Mouse (Mus musculus) erythroid progenitor cell, adult 5-6 weeks (primary cell): ENCODE results near the gene Tmem270. TPM values are rescaled to one million over a fixed set of nuclear protein-coding genes. Genes with fewer than 3 reads are reported as not detected.
A peak's percentile ranks its signal among the peaks of the same experiment; 100 is the strongest.

Experiments
- ATAC-seq: replicated peaks from 2 replicates; pipeline ENCODE4 v1.8.0; 2016; ENCODE audit warnings: moderate number of reproducible peaks, mild to moderate bottlenecking, moderate TSS enrichment, inconsistent platforms; ENCODE audit not compliant: poor library complexity, low FRiP score, severe bottlenecking
- total RNA-seq, 2 experiments: library from RNA; stranded (forward) in 1 of 2; stranded (reverse) in 1 of 2; fragments of 150-400 nt in 1 of 2; fragments of 186-747, 209-891 nt in 1 of 2; gene quantifications; 2 replicates each; pipeline versions ENCODE4 v1.2.3 to v1.2.4; 2015 to 2017; ENCODE audit warnings: low replicate concordance in 2 of 2

Tmem270 gene
- total RNA-seq, 2 experiments from 2014 or later, result 2.5 TPM; not detected in 1

- ATAC-seq, result peak; percentile 94
Measured at GRCm38 (mm10) chr5:134932179-134932902, 25.8 kb upstream of the Tmem270 start, which contains the start of gene Mettl27. Gene Mettl27, plus strand, starts transcription at chr5:134932368.

GRCm38 (mm10) chr5:134929988-134930387 is 23.5 kb upstream of the Tmem270 start:
- ATAC-seq, result no peak

GRCm38 (mm10) chr5:134926726-134927125 is 20.2 kb upstream of the Tmem270 start:
- no peak for ATAC-seq

GRCm38 (mm10) chr5:134923141-134923540 is 16.6 kb upstream of the Tmem270 start:
- ATAC-seq, result no peak

- ATAC-seq, result peak; percentile 61
Measured at GRCm38 (mm10) chr5:134921106-134921505, 14.6 kb upstream of the Tmem270 start.

- peak; percentile 32 for ATAC-seq
Measured at GRCm38 (mm10) chr5:134920106-134920687, 13.7 kb upstream of the Tmem270 start.

- ATAC-seq, result peak; percentile 65
Measured at GRCm38 (mm10) chr5:134919097-134919496, 12.6 kb upstream of the Tmem270 start.

- ATAC-seq, result peak; percentile 18
Measured at GRCm38 (mm10) chr5:134918071-134918832, 11.7 kb upstream of the Tmem270 start.

- ATAC-seq, result peak; percentile 47
Measured at GRCm38 (mm10) chr5:134915311-134915710, 8.8 kb upstream of the Tmem270 start, which contains the start of gene Cldn13. Gene Cldn13, minus strand, starts transcription at chr5:134915526.

GRCm38 (mm10) chr5:134914510-134914909 is 8.0 kb upstream of the Tmem270 start:
- ATAC-seq, result no peak

GRCm38 (mm10) chr5:134913753-134914152 is 7.2 kb upstream of the Tmem270 start:
- ATAC-seq, result peak; percentile 67

- ATAC-seq, result peak; percentile 3; the same call in 1 of the 2 replicates
Measured at GRCm38 (mm10) chr5:134913352-134913751, 6.8 kb upstream of the Tmem270 start.

GRCm38 (mm10) chr5:134911901-134912300 is 5.4 kb upstream of the Tmem270 start:
- no peak for ATAC-seq

- ATAC-seq, result peak; percentile 90
Measured at GRCm38 (mm10) chr5:134907135-134907534, 602 bp upstream of the Tmem270 start.

- no peak for ATAC-seq
Measured at GRCm38 (mm10) chr5:134901644-134902027, 4.9 kb downstream of the Tmem270 start.

- ATAC-seq, result no peak
Measured at GRCm38 (mm10) chr5:134901012-134901643, 5.4 kb downstream of the Tmem270 start.

- ATAC-seq, result no peak
Measured at GRCm38 (mm10) chr5:134897596-134897995, 8.9 kb downstream of the Tmem270 start.

- no peak for ATAC-seq
Measured at GRCm38 (mm10) chr5:134896965-134897364, 9.6 kb downstream of the Tmem270 start.

- no peak for ATAC-seq
Measured at GRCm38 (mm10) chr5:134895291-134895690, 11.2 kb downstream of the Tmem270 start.

GRCm38 (mm10) chr5:134892717-134893116 is 13.8 kb downstream of the Tmem270 start:
- ATAC-seq, result no peak
